Mouse (Mus musculus) intestine, postnatal 0 days (tissue): ENCODE results near the gene Gm5426. TPM values are rescaled to one million over a fixed set of nuclear protein-coding genes. Genes with fewer than 3 reads are reported as not detected.
"Not testable (repeated sequence)": the region's sequence is repeated elsewhere in the genome, so short reads cannot be mapped to it uniquely, and the experiment has no call there.

Source experiments
- ATAC-seq: fragments of 200-750 bp; cut with Nextera tagmentation; 2 replicates; pipeline ENCODE4 v1.8.0; 2017; ENCODE audit warnings: mild to moderate bottlenecking, moderate TSS enrichment, moderate library complexity
- H3K27ac ChIP-seq: fragments of 300-500 bp; sonication (generic); 2 replicates; pipeline ENCODE4 v1.5.1; 2014; ENCODE audit warnings: mild to moderate bottlenecking, low read depth, low read length, moderate library complexity
- H3K27me3 ChIP-seq: fragments of 300-500 bp; sonication (generic); replicated peaks from 2 replicates; pipeline ENCODE4 v1.6.1; 2014; ENCODE audit warnings: low read length, mixed read lengths; ENCODE audit not compliant: control insufficient read depth, insufficient read depth
- H3K36me3 ChIP-seq: fragments of 300-500 bp; sonication (generic); 2 replicates; pipeline ENCODE4 v1.6.1; 2014; ENCODE audit warnings: mild to moderate bottlenecking, moderate library complexity; ENCODE audit not compliant: control insufficient read depth, insufficient read depth
- H3K4me1 ChIP-seq: fragments of 300-500 bp; sonication (generic); replicated peaks from 2 replicates; pipeline ENCODE4 v1.6.1; 2014; ENCODE audit warnings: antibody characterized with exemption, low read length, mixed read lengths; ENCODE audit not compliant: control insufficient read depth, insufficient read depth
- H3K4me2 ChIP-seq: fragments of 300-500 bp; sonication (generic); replicated peaks from 2 replicates; pipeline ENCODE4 v1.6.1; 2014; ENCODE audit warnings: low read depth, mild to moderate bottlenecking, moderate library complexity
- H3K4me3 ChIP-seq: fragments of 300-500 bp; sonication (generic); 2 replicates; pipeline ENCODE4 v1.5.1; 2014; ENCODE audit warnings: low read depth, low read length
- H3K9ac ChIP-seq: fragments of 300-500 bp; sonication (generic); 2 replicates; pipeline ENCODE4 v1.6.1; 2014; ENCODE audit warnings: mild to moderate bottlenecking, low read depth, low read length
- H3K9me3 ChIP-seq: fragments of 300-500 bp; sonication (generic); 2 replicates; pipeline ENCODE4 v1.6.1; 2016; ENCODE audit warnings: mixed run types; ENCODE audit not compliant: control insufficient read depth
- CTCF ChIP-seq: sonication (generic); IDR thresholded peaks from 2 replicates; pipeline ENCODE4 v1.5.1; 2016; ENCODE audit warnings: low read depth, mild to moderate bottlenecking, control low read depth, antibody characterized with exemption, moderate library complexity
- WGBS: fragments of 180-500 bp; shearing (Covaris S2); extraction: QIAGEN DNeasy Blood & Tissue Kit; methylation state at CpG from one replicate; pipeline ENCODE4 v1.1.7; 2014; 5-methylcytosine and 5-hydroxymethylcytosine counted together
- polyA plus RNA-seq: library from polyadenylated mRNA; unstranded; fragments of >200 nt; fragmentation: Nextera tagmentation; extraction: Ambion mirVana; gene quantifications from 2 replicates; pipeline ENCODE4 v1.2.1, GENCODE M21; 2015

Gene Gm5426
- polyA plus RNA-seq, 1 experiment from 2014 or later: not detected

DNA sequence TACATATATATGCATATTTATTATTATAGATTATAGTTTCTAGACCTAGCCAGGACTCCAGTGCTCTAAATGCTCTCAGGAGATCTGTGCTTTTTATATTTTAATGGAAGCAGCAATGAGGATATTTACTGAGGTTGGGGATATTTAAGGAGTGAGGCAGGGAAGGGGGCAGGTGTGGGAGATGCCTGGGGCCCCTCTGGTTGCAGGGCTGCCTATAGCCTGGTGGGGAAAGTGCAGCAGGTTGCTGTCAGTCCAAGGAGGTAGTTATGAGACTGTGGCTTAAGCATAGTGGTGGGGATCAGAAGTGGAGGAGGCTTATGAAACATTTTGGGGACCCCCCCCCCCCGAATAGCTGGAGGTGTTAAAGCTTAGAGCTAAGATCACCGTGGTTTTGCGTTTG is 6.0 kb upstream of the Gm5426 start:
- H3K27me3 ChIP-seq: no peaks in the 10 kb centered on the region
- H3K9ac ChIP-seq: no peak overlapping the region
- 82% methylated on average over 3 of the region's 3 CpGs for WGBS
- no peak overlapping the region for H3K27ac ChIP-seq
- no peaks in the 10 kb centered on the region for H3K36me3 ChIP-seq
- no peak overlapping the region for H3K4me2 ChIP-seq
- no peaks in the 10 kb centered on the region; the same call in 1 of the 2 replicates for H3K4me1 ChIP-seq
- H3K9me3 ChIP-seq: no peaks in the 10 kb centered on the region
- no peak overlapping the region for H3K4me3 ChIP-seq
- ATAC-seq: no peak
- no peak for TF ChIP-seq CTCF

DNA sequence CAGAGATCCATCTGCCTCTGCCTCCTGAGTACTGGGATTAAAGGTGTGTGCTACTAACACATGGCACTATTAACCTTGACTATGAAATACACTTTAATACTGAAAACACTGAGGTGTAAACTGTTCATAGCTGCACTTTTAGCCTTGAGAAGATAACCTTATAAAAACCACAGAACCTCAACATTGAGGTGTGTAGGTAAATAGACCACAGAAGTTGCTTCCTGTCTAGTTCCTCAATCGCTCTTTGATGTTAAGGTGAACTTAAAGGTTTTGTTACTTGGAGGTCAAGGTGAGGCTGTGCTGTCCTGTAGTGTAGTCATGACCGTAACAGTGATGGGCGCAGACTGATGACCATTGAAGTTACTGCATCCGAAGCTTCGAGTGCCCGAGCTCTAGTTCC is 5.3 kb upstream of the Gm5426 start:
- WGBS: 93% methylated on average over 6 of the region's 6 CpGs
- no peak for ATAC-seq
- H3K36me3 ChIP-seq: no peaks in the 10 kb centered on the region
- H3K4me3 ChIP-seq: no peak overlapping the region
- H3K4me1 ChIP-seq: no peaks in the 10 kb centered on the region
- H3K27me3 ChIP-seq: no peaks in the 10 kb centered on the region
- no peak overlapping the region for H3K9ac ChIP-seq
- H3K9me3 ChIP-seq: no peaks in the 10 kb centered on the region
- no peak for TF ChIP-seq CTCF
- H3K27ac ChIP-seq: no peak overlapping the region
- no peak overlapping the region for H3K4me2 ChIP-seq

DNA sequence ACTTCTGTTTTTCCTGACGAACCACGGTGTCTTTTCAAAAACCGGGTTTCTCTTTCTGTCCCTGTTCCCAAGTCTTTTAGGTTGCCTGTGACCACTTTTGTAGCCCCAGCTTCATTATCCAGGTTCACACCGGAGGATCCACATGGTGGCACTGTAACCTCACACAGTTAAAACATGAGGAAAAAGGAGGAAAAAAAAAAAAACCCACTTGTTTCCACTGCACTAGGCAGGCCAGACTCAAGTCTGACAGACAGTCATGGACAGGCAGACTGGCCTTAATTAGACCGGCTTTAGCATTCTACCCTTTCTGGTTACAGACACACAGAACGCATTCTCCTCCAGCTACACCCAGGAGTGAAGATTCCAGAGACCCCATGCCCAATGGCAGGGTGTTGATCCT is 4.2 kb upstream of the Gm5426 start:
- no peak for ATAC-seq
- WGBS: 28% methylated on average over 6 of the region's 6 CpGs

DNA sequence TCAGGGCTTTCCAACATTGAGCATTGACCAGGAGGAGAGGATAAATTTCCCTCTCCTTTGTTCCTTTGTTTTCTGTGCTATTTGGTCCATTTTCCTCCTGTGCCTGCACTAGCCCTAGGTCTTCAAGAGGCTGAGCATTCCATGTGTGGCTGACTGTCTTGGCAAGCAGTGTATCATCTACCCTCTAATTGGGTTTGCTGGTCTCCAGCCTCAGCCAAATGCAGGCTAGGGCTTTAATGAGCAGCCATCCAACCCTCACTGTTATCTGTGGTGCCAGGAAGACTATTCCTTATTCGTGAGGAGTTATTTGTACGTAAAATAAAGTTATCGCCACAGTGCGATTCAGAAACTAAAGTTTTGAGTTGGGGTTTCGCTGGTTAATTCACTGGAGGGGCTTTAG is 2.2 kb downstream of the Gm5426 start:
- ATAC-seq: no peak
- H3K27ac ChIP-seq: no peak overlapping the region
- TF ChIP-seq CTCF: no peak
- no peaks in the 10 kb centered on the region for H3K4me1 ChIP-seq
- 89% methylated on average over 5 of the region's 5 CpGs for WGBS
- H3K4me2 ChIP-seq: no peak overlapping the region
- H3K4me3 ChIP-seq: no peak overlapping the region
- no peak overlapping the region for H3K9ac ChIP-seq
- H3K27me3 ChIP-seq: no peaks in the 10 kb centered on the region
- no peaks in the 10 kb centered on the region for H3K9me3 ChIP-seq
- H3K36me3 ChIP-seq: no peaks in the 10 kb centered on the region

More for the DNA sequence above, 4.2 kb upstream of the Gm5426 start:
- Histone ChIP-seq H3K4me3 (no peak overlapping the region), H3K9me3 (no peaks in the 10 kb centered on the region), H3K27ac (no peak overlapping the region), H3K36me3 (no peaks in the 10 kb centered on the region), H3K27me3 (no peaks in the 10 kb centered on the region), H3K4me2 (no peak overlapping the region), H3K4me1 (no peaks in the 10 kb centered on the region), H3K9ac (no peak overlapping the region)
- peak; percentile 87 for TF ChIP-seq CTCF

DNA sequence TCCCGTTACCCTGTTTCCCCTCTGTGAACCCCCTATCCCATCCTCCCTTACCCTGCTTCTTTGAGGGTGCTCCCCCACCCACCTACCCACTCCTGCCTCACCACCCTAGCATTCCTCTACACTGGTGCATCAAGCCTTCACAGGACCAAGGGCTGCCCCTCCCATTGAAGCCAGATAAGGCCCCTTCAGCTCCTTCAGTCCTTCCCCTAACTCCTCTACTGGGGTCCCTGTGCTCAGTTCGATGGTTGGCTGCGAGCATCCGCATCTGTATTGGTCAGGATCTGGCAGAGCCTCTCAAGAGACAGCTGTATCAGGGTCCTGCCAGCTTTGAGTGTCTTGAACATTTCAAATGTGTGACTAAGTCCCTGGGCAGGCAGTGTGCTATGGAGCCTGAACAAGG is 2.9 kb downstream of the Gm5426 start:
- not testable (repeated sequence) for ATAC-seq, H3K9ac ChIP-seq, H3K36me3 ChIP-seq, H3K4me3 ChIP-seq, H3K4me2 ChIP-seq, H3K27ac ChIP-seq, H3K27me3 ChIP-seq, H3K4me1 ChIP-seq, H3K9me3 ChIP-seq
- WGBS: 86% methylated on average over 4 of the region's 4 CpGs

DNA sequence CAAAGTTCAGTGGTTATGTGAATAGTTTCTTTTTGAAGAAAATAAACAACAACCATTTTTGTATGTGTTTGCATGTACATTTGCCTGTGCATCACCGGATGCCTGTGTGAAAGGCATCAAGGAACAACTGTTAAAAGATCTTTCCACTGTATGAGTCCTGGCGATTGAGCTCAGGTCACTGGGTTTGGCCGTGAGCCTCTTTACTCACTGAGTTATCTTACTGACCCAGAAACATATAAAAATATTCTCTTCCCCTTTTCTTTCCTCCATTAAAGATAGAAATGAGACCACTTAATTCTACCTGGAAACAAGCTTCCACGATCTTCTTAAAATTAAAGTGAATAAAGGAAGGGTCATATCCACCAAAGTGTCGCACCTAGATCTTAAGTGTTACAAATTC is 10.2 kb downstream of the Gm5426 start:
- ATAC-seq: no peak
- Histone ChIP-seq H3K4me3 (no peak overlapping the region), H3K4me2 (no peak overlapping the region), H3K36me3 (no peaks in the 10 kb centered on the region), H3K4me1 (no peaks in the 10 kb centered on the region), H3K9me3 (no peaks in the 10 kb centered on the region), H3K27ac (no peak overlapping the region), H3K9ac (no peak overlapping the region), H3K27me3 (no peaks in the 10 kb centered on the region)
- 92% methylated on average over 5 of the region's 5 CpGs for WGBS
- no peak for TF ChIP-seq CTCF

DNA sequence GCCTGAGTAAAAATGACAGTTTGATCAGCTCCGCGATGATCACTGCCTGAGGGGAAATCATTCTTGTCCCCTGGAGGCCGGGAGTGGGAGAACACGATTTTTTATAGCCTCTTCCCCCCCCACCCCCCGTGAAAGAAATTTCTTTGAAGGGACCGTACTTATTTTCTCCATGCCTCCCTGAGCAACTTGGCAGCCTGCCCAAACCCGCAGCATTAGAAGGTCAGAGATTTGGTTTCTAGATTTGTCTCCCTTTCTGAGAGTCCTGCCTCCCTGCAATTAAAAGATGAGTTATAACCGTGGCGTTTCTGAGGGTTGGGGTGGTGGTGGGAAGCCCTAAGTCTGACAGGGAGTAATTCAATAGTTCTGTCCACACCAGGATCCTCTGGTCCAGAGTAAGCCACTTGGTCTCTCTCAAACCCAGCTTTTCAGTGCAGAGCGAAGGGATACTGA is 11.9 kb downstream of the Gm5426 start:
- H3K27me3 ChIP-seq: no peaks in the 10 kb centered on the region
- no peak for ATAC-seq
- no peaks in the 10 kb centered on the region for H3K4me1 ChIP-seq
- no peaks in the 10 kb centered on the region for H3K36me3 ChIP-seq
- no peaks in the 10 kb centered on the region for H3K9me3 ChIP-seq
- H3K4me3 ChIP-seq: no peak overlapping the region
- no peak overlapping the region for H3K4me2 ChIP-seq
- H3K9ac ChIP-seq: no peak overlapping the region
- TF ChIP-seq CTCF: no peak
- 32% methylated on average over 10 of the region's 10 CpGs for WGBS
- H3K27ac ChIP-seq: no peak overlapping the region
